Mouse (Mus musculus) cerebellum, adult 11-12 months (tissue): ENCODE data around the gene Scgb1b3.

Experiments used
- DNase-seq: peaks from one replicate; pipeline ENCODE4 v3.0.0; 2022

Scgb1b3 gene

GRCm38 (mm10) chr7:31375292-31375691, at the start of gene Scgb1b3:
Gene Scgb1b3, plus strand, starts transcription at chr7:31375592.
- DNase-seq = no peak

- DNase-seq = no peak
Observed at GRCm38 (mm10) chr7:31362022-31362560, 13.3 kb upstream of the Scgb1b3 start, which contains the start of gene Scgb2b3. Gene Scgb2b3, minus strand, starts transcription at chr7:31362072.
